Mouse (Mus musculus) cerebellum, adult 2 months (tissue): Measurements from ENCODE around the gene Mndal. TPM values are rescaled to one million over a fixed set of nuclear protein-coding genes. Genes with fewer than 3 reads are reported as not detected.
"Not testable (repeated sequence)": the region's sequence is repeated elsewhere in the genome, so short reads cannot be mapped to it uniquely, and the experiment has no call there.

Experiments
- DNase-seq, 2 experiments: peaks; one replicate each; pipeline ENCODE4 v3.0.0; 2021
- H3K27ac ChIP-seq: fragments of 200-500 bp; 2 replicates; pipeline ENCODE4 v1.5.1; 2012; ENCODE audit warnings: low read length, control low read depth, inconsistent platforms; ENCODE audit not compliant: insufficient read depth
- H3K27me3 ChIP-seq: fragments of 200-500 bp; 2 replicates; pipeline ENCODE4 v1.6.1; 2012; ENCODE audit warnings: inconsistent platforms, mild to moderate bottlenecking, low read length, moderate library complexity; ENCODE audit not compliant: control insufficient read depth, insufficient read depth
- H3K4me1 ChIP-seq: fragments of 200-500 bp; 2 replicates; pipeline ENCODE4 v1.6.1; 2011; ENCODE audit warnings: low read length; ENCODE audit not compliant: control insufficient read depth, insufficient read depth
- H3K4me3 ChIP-seq: fragments of 200-500 bp; replicated peaks from 2 replicates; pipeline ENCODE3; 2011; ENCODE audit warnings: mild to moderate bottlenecking, low read depth, low read length, control low read depth; ENCODE audit not compliant: insufficient read depth
- CTCF ChIP-seq: fragments of 200-500 bp; IDR thresholded peaks from 2 replicates; pipeline ENCODE4 v1.5.1; 2011; ENCODE audit warnings: low read depth, mild to moderate bottlenecking, control low read depth, low read length, moderate library complexity, borderline replicate concordance; ENCODE audit not compliant: insufficient read depth
- POLR2A ChIP-seq: fragments of 200-500 bp; IDR thresholded peaks from 2 replicates; pipeline ENCODE4 v1.6.1; 2011; ENCODE audit warnings: low read length, control low read depth, borderline replicate concordance; ENCODE audit not compliant: insufficient read depth
- WGBS: fragments of 180-500 bp; shearing (Covaris S2); methylation state at CpG from one replicate; pipeline ENCODE4 v1.1.7; 2018; 5-methylcytosine and 5-hydroxymethylcytosine counted together
- polyA plus RNA-seq: library from polyadenylated mRNA; depleted of rRNA; stranded (reverse); fragments of >200 nt; gene quantifications from 2 replicates; pipeline ENCODE4 v1.2.3, GENCODE M21; 2012

The Mndal gene
- polyA plus RNA-seq, 1 experiment: 3.5 TPM

GRCm38 (mm10) chr1:173911808-173912464 is 30.4 kb downstream of the Mndal start:
- no peak for DNase-seq
- H3K27ac ChIP-seq: no peak overlapping the region
- no peak overlapping the region for H3K4me3 ChIP-seq
- no peaks in the 10 kb centered on the region for H3K4me1 ChIP-seq
- no peaks in the 10 kb centered on the region for H3K27me3 ChIP-seq
- TF ChIP-seq POLR2A (no peak), CTCF (no peak)
- WGBS: 94% methylated on average over 2 of the region's 2 CpGs

- not testable (repeated sequence) for H3K27me3 ChIP-seq, H3K4me1 ChIP-seq, H3K4me3 ChIP-seq, DNase-seq, H3K27ac ChIP-seq
Measured at GRCm38 (mm10) chr1:173908390-173908789, 33.9 kb downstream of the Mndal start.

- not testable (repeated sequence) for H3K4me3 ChIP-seq, H3K27me3 ChIP-seq, H3K4me1 ChIP-seq, DNase-seq, H3K27ac ChIP-seq
- WGBS: 89% methylated on average over 4 of the region's 4 CpGs
Measured at GRCm38 (mm10) chr1:173905885-173906284, 36.4 kb downstream of the Mndal start.

GRCm38 (mm10) chr1:173889741-173890140 is 52.5 kb downstream of the Mndal start:
- not testable (repeated sequence) for H3K4me3 ChIP-seq, H3K27me3 ChIP-seq, H3K4me1 ChIP-seq, DNase-seq, H3K27ac ChIP-seq

- 100% methylated on average over 1 of the region's 2 CpGs for WGBS
- not testable (repeated sequence) for H3K27ac ChIP-seq, H3K4me3 ChIP-seq, H3K4me1 ChIP-seq, DNase-seq, H3K27me3 ChIP-seq
Measured at GRCm38 (mm10) chr1:173887026-173887787, 55.1 kb downstream of the Mndal start.

GRCm38 (mm10) chr1:173880004-173880666 is 62.2 kb downstream of the Mndal start:
- WGBS: 8% methylated on average over 3 of the region's 3 CpGs
- not testable (repeated sequence) for H3K27me3 ChIP-seq, H3K4me1 ChIP-seq, H3K27ac ChIP-seq, H3K4me3 ChIP-seq
- peak; percentile 11 to 48 for DNase-seq

- not testable (repeated sequence) for DNase-seq, H3K27me3 ChIP-seq, H3K4me1 ChIP-seq, H3K4me3 ChIP-seq, H3K27ac ChIP-seq
- 39% methylated on average over 5 of the region's 5 CpGs for WGBS
Measured at GRCm38 (mm10) chr1:173879225-173879987, 62.9 kb downstream of the Mndal start.

GRCm38 (mm10) chr1:173878264-173878663 is 64.0 kb downstream of the Mndal start:
- not testable (repeated sequence) for DNase-seq, H3K27ac ChIP-seq, H3K4me3 ChIP-seq, H3K27me3 ChIP-seq, H3K4me1 ChIP-seq
- 55% methylated on average over 6 of the region's 6 CpGs for WGBS

GRCm38 (mm10) chr1:173877125-173877524 is 65.2 kb downstream of the Mndal start:
- WGBS: 53% methylated on average over 1 of the region's 1 CpGs
- H3K4me1 ChIP-seq, DNase-seq, H3K27me3 ChIP-seq, H3K4me3 ChIP-seq, H3K27ac ChIP-seq: not testable (repeated sequence)

GRCm38 (mm10) chr1:173868586-173868985 is 73.7 kb downstream of the Mndal start:
- not testable (repeated sequence) for H3K4me3 ChIP-seq, H3K27me3 ChIP-seq, H3K27ac ChIP-seq, H3K4me1 ChIP-seq, DNase-seq
- 88% methylated on average over 1 of the region's 1 CpGs for WGBS
